Mouse (Mus musculus): ENCODE measurements around the gene Zfp341. TPM values are rescaled to one million over a fixed set of nuclear protein-coding genes. Genes with fewer than 3 reads are reported as not detected.

Gene Zfp341
- polyA plus RNA-seq, 1 experiment = 4.7 TPM

- H3K27me3 ChIP-seq (ENCODE audit: control insufficient read depth, insufficient read depth, low read length) = no peaks in the 10 kb centered on the region
- H3K36me3 ChIP-seq (ENCODE audit: control insufficient read depth, insufficient read depth, low read length) = no peaks in the 10 kb centered on the region
- TF ChIP-seq POLR2A (IDR thresholded peaks at IDR 0.05; ENCODE audit: low read depth, low read length) (no peak), CTCF (IDR thresholded peaks at IDR 0.05; ENCODE audit: extremely low read depth, insufficient read length, insufficient replicate concordance, low read depth, low read length) (no peak)
- no peak overlapping the region for H3K27ac ChIP-seq (ENCODE audit: insufficient read depth, low read depth, low read length)
- WGBS = 76% methylated on average over 12 of the region's 12 CpGs
- H3K4me1 ChIP-seq (ENCODE audit: control insufficient read depth, insufficient read depth, insufficient read length, low read length) = 0 out of 2 replicates have a peak, but pooled peaks cover 3% of the 10 kb centered on the region
- no peak overlapping the region for H3K4me3 ChIP-seq (ENCODE audit: low read depth, low read length)
Observed at GRCm38 (mm10) chr2:154576876-154577743, 36.0 kb upstream of the Zfp341 start.

- Histone ChIP-seq H3K27ac (ENCODE audit: insufficient read depth, low read depth, low read length) (no peak overlapping the region), H3K4me3 (ENCODE audit: low read depth, low read length) (no peak overlapping the region), H3K4me1 (ENCODE audit: control insufficient read depth, insufficient read depth, insufficient read length, low read length) (0 out of 2 replicates have a peak, but pooled peaks cover 3% of the 10 kb centered on the region), H3K27me3 (ENCODE audit: control insufficient read depth, insufficient read depth, low read length) (no peaks in the 10 kb centered on the region), H3K36me3 (ENCODE audit: control insufficient read depth, insufficient read depth, low read length) (no peaks in the 10 kb centered on the region)
- no peak for TF ChIP-seq POLR2A (IDR thresholded peaks at IDR 0.05; ENCODE audit: low read depth, low read length)
- no peak for TF ChIP-seq CTCF (IDR thresholded peaks at IDR 0.05; ENCODE audit: extremely low read depth, insufficient read length, insufficient replicate concordance, low read depth, low read length)
- 95% methylated on average over 6 of the region's 6 CpGs for WGBS
Observed at GRCm38 (mm10) chr2:154577744-154578067, 35.4 kb upstream of the Zfp341 start.

DNA sequence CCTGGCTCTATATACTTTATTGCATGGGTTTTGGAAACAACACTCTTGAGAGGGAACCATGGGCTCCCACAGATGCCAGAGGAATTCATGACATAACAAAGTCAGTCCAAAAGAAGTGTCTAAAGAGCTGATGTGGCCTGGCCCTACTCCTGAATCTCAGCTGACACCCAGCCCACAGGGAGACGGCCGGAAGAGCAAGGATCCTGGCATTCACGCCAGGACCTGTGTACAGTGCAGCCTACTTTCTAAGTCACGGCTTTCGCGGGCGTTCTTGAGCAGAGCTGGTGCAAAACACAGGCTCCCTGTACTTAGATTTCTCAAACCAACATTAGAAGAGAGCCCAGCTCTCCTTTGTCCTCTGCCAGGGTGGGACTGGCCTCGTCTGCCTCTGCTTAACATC is 32.5 kb upstream of the Zfp341 start:
- TF ChIP-seq CTCF (IDR thresholded peaks at IDR 0.05; ENCODE audit: extremely low read depth, insufficient read length, insufficient replicate concordance, low read depth, low read length) = no peak
- no peak for TF ChIP-seq POLR2A (IDR thresholded peaks at IDR 0.05; ENCODE audit: low read depth, low read length)
- Histone ChIP-seq H3K36me3 (ENCODE audit: control insufficient read depth, insufficient read depth, low read length) (no peaks in the 10 kb centered on the region), H3K4me3 (ENCODE audit: low read depth, low read length) (no peak overlapping the region), H3K27me3 (ENCODE audit: control insufficient read depth, insufficient read depth, low read length) (no peaks in the 10 kb centered on the region), H3K4me1 (ENCODE audit: control insufficient read depth, insufficient read depth, insufficient read length, low read length) (0 out of 2 replicates have a peak, but pooled peaks cover 3% of the 10 kb centered on the region), H3K27ac (ENCODE audit: insufficient read depth, low read depth, low read length) (no peak overlapping the region)
- 76% methylated on average over 8 of the region's 8 CpGs for WGBS

DNA sequence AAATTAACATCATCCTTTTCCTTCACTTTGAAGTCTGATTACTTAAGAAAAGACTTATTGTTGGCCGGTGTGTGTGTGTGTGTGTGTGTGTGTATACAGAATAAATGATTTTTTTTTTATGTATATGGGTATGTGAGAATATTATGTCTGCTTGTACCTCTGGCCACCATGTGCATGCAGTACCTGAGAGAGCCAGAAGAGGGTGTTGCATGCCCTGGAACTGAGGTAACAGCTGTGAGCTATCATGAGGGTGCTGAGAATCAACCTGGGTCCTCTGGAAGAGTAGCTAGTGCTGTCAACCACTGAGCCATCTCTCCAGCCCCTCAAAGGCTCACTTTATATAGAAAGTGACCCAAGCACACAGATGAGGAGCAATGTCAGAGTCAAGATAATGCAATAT is 31.7 kb upstream of the Zfp341 start:
- no peak for TF ChIP-seq CTCF (IDR thresholded peaks at IDR 0.05; ENCODE audit: extremely low read depth, insufficient read length, insufficient replicate concordance, low read depth, low read length)
- TF ChIP-seq POLR2A (IDR thresholded peaks at IDR 0.05; ENCODE audit: low read depth, low read length) = no peak
- WGBS = 97% methylated on average over 1 of the region's 1 CpGs
- Histone ChIP-seq H3K4me1 (ENCODE audit: control insufficient read depth, insufficient read depth, insufficient read length, low read length) (0 out of 2 replicates have a peak, but pooled peaks cover 3% of the 10 kb centered on the region), H3K4me3 (ENCODE audit: low read depth, low read length) (no peak overlapping the region), H3K27ac (ENCODE audit: insufficient read depth, low read depth, low read length) (no peak overlapping the region), H3K27me3 (ENCODE audit: control insufficient read depth, insufficient read depth, low read length) (no peaks in the 10 kb centered on the region), H3K36me3 (ENCODE audit: control insufficient read depth, insufficient read depth, low read length) (no peaks in the 10 kb centered on the region)

GRCm38 (mm10) chr2:154583906-154584872 is 28.9 kb upstream of the Zfp341 start:
- TF ChIP-seq POLR2A (IDR thresholded peaks at IDR 0.05; ENCODE audit: low read depth, low read length) (no peak), CTCF (IDR thresholded peaks at IDR 0.05; ENCODE audit: extremely low read depth, insufficient read length, insufficient replicate concordance, low read depth, low read length) (no peak)
- no peak overlapping the region for H3K4me3 ChIP-seq (ENCODE audit: low read depth, low read length)
- H3K27me3 ChIP-seq (ENCODE audit: control insufficient read depth, insufficient read depth, low read length) = no peaks in the 10 kb centered on the region
- no peak overlapping the region for H3K27ac ChIP-seq (ENCODE audit: insufficient read depth, low read depth, low read length)
- 60% methylated on average over 15 of the region's 15 CpGs for WGBS
- 0 out of 2 replicates have a peak, but pooled peaks cover 3% of the 10 kb centered on the region for H3K4me1 ChIP-seq (ENCODE audit: control insufficient read depth, insufficient read depth, insufficient read length, low read length)
- H3K36me3 ChIP-seq (ENCODE audit: control insufficient read depth, insufficient read depth, low read length) = peaks cover 12% of the 10 kb centered on the region

DNA sequence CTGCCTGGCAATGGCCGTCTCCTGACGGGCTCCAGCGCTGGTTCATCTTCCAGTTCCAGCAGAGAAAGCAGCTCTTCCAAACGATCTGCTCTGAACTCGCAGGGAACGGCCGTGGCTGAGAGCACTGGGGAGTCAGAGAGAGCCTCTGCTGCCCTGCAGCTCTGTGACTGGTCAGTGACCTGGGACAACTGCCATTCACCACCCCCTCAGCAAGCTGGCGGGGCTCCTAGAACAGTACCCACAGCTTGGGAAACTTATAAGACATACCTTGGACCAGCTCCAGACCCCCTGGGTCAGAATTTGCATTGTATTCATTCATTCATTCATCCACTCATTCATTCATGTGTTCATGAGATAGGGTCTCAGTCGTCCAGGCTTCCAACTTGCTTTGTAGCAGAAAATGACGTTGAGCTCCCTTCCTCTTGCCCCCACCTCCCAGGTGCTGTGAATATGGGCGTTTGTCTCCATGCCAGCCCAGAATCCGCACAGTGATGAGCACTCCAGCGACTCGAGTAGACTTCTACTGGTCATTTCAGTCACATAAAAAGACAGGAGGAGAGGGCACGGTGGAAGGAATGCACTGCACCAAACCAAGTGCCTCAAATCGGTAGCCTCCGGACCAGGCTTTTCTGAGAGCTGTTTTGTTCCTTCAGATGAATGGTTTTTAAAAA is 28.0 kb upstream of the Zfp341 start:
- Histone ChIP-seq H3K4me3 (ENCODE audit: low read depth, low read length) (no peak overlapping the region), H3K27me3 (ENCODE audit: control insufficient read depth, insufficient read depth, low read length) (no peaks in the 10 kb centered on the region), H3K36me3 (ENCODE audit: control insufficient read depth, insufficient read depth, low read length) (peaks cover 12% of the 10 kb centered on the region), H3K27ac (ENCODE audit: insufficient read depth, low read depth, low read length) (no peak overlapping the region), H3K4me1 (ENCODE audit: control insufficient read depth, insufficient read depth, insufficient read length, low read length) (0 out of 2 replicates have a peak, but pooled peaks cover 2% of the 10 kb centered on the region)
- 68% methylated on average over 17 of the region's 17 CpGs for WGBS
- no peak for TF ChIP-seq POLR2A (IDR thresholded peaks at IDR 0.05; ENCODE audit: low read depth, low read length)
- no peak for TF ChIP-seq CTCF (IDR thresholded peaks at IDR 0.05; ENCODE audit: extremely low read depth, insufficient read length, insufficient replicate concordance, low read depth, low read length)
